Mouse (Mus musculus): ENCODE measurements around the gene N4bp2l1.

N4bp2l1 gene

GRCm38 (mm10) chr5:150598202-150599119 lies 1.5 kb upstream of the N4bp2l1 start:
- DNase-seq: no peak

- no peak for DNase-seq
Measured at GRCm38 (mm10) chr5:150595366-150596016, 1.5 kb downstream of the N4bp2l1 start.

- DNase-seq: no peak
Measured at GRCm38 (mm10) chr5:150594649-150595339, 2.2 kb downstream of the N4bp2l1 start.

- DNase-seq: peak; percentile 63
Measured at GRCm38 (mm10) chr5:150593756-150594648, 3.0 kb downstream of the N4bp2l1 start.

GRCm38 (mm10) chr5:150592904-150593755 lies 3.9 kb downstream of the N4bp2l1 start:
- peak; percentile 38 for DNase-seq

- DNase-seq: no peak
Measured at GRCm38 (mm10) chr5:150592186-150592903, 4.6 kb downstream of the N4bp2l1 start.

GRCm38 (mm10) chr5:150589945-150590344 lies 7.0 kb downstream of the N4bp2l1 start:
- no peak for DNase-seq

- no peak for DNase-seq
Measured at GRCm38 (mm10) chr5:150584337-150584729, 12.7 kb downstream of the N4bp2l1 start.

GRCm38 (mm10) chr5:150583622-150584336 lies 13.2 kb downstream of the N4bp2l1 start:
- no peak for DNase-seq

- no peak for DNase-seq
Measured at GRCm38 (mm10) chr5:150583181-150583580, 13.8 kb downstream of the N4bp2l1 start.

GRCm38 (mm10) chr5:150581180-150581579 lies 15.8 kb downstream of the N4bp2l1 start:
- no peak for DNase-seq

GRCm38 (mm10) chr5:150578613-150579171 lies 18.3 kb downstream of the N4bp2l1 start:
- DNase-seq: no peak

GRCm38 (mm10) chr5:150576832-150577231 lies 20.2 kb downstream of the N4bp2l1 start:
- no peak for DNase-seq

- DNase-seq: no peak
Measured at GRCm38 (mm10) chr5:150574885-150575284, 22.1 kb downstream of the N4bp2l1 start.

GRCm38 (mm10) chr5:150574403-150574802 lies 22.6 kb downstream of the N4bp2l1 start:
- DNase-seq: no peak

GRCm38 (mm10) chr5:150570496-150571219 lies 26.3 kb downstream of the N4bp2l1 start:
- DNase-seq: no peak

- DNase-seq: no peak
Measured at GRCm38 (mm10) chr5:150566971-150567370, 30.0 kb downstream of the N4bp2l1 start.

GRCm38 (mm10) chr5:150566226-150566625 lies 30.8 kb downstream of the N4bp2l1 start:
- DNase-seq: no peak

- no peak for DNase-seq
Measured at GRCm38 (mm10) chr5:150564426-150564825, 32.6 kb downstream of the N4bp2l1 start.
